Mouse (Mus musculus): ENCODE measurements around the gene Reep6.

- TF ChIP-seq POLR2A (IDR thresholded peaks at IDR 0.05; ENCODE audit: insufficient read depth, low read length) (no peak), CTCF (IDR thresholded peaks at IDR 0.05; ENCODE audit: low read depth, low read length) (no peak), EP300 (IDR thresholded peaks at IDR 0.05; ENCODE audit: insufficient read depth, low read depth, low read length) (no peak)
Observed at GRCm38 (mm10) chr10:80294311-80294710, 35.4 kb upstream of the Reep6 start.
